Mouse (Mus musculus): ENCODE measurements around the gene Lclat1.

DNA sequence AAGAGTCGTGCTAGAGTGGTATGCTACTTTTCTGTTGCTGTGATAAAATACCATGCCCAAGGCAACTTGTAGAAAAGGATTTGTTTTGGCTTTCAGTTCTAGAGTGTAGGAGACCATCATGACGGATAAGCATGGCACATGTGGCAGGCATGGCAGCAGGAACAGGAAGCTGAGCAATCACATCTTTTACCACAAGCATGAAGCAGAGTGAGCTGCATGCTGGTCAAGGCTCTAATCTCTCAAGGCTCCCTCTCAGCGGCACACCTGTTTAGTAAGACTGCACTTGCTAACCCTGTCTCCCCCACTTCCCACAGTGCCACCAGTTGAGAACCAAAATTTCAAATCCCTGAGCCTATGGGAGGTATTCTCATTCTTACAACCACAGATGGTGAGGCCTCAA lies 119.6 kb downstream of the Lclat1 start:
- TF ChIP-seq MAZ (IDR thresholded peaks at IDR 0.05; ENCODE audit: low read depth, low read length) (no peak), USF1 (IDR thresholded peaks at IDR 0.05; ENCODE audit: low read depth, low read length) (no peak)

Measured in MEL (cell line).